Mouse (Mus musculus) lung, adult 2 months (tissue): Measurements from ENCODE around the gene Crim1.

Experiments used
- CTCF ChIP-seq: fragments of 200-500 bp; IDR thresholded peaks from 2 replicates; pipeline ENCODE4 v1.5.1; 2011; ENCODE audit warnings: mild to moderate bottlenecking, low read length, control low read depth; ENCODE audit not compliant: insufficient read depth
- POLR2A ChIP-seq: fragments of 200-500 bp; IDR thresholded peaks from 2 replicates; pipeline ENCODE4 v1.6.1; 2011; ENCODE audit warnings: low read depth, mild to moderate bottlenecking, control low read depth, low read length, borderline replicate concordance; ENCODE audit errors: extremely low read depth

GRCm38 (mm10) chr17:78366070-78366469, 166.0 kb downstream of the Crim1 start:
- TF ChIP-seq CTCF (no peak), POLR2A (no peak)
